Mouse (Mus musculus) ES-E14 (cell line): ENCODE measurements around the gene Ssr1.

ENCODE experiments used
- CHD2 ChIP-seq: IDR thresholded peaks from 2 replicates; pipeline ENCODE4 v1.6.1; 2014; ENCODE audit warnings: mild to moderate bottlenecking, low read depth, low read length, inconsistent platforms
- HCFC1 ChIP-seq: IDR thresholded peaks from 2 replicates; pipeline ENCODE4 v1.6.1; 2012; ENCODE audit warnings: low read length, inconsistent platforms, borderline replicate concordance; ENCODE audit not compliant: insufficient read depth
- MAFK ChIP-seq: IDR thresholded peaks from 2 replicates; pipeline ENCODE4 v1.6.1; 2014; ENCODE audit warnings: mild to moderate bottlenecking, low read depth, low read length, inconsistent platforms; ENCODE audit not compliant: insufficient read depth

DNA sequence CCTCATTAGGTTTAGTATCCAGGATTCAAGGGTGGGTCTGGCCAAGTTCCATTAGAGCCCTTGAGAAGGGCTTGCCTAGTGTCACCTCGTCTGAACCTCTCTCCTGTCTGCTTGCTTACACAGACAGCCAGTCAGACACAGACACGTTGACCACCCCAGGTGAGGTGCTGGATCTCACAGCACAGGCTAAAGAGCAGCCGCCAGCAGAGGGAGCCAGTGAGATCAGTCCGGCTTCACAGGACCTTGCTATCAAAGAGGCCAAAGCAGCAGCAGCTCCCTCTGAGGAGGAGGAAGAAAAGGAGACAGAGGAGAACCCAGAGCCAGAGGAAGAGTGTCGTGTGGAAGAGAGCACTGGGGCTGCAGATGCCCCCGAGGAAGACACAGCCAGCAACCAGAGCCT lies 47.3 kb downstream of the Ssr1 start:
- TF ChIP-seq MAFK (no peak), CHD2 (no peak), HCFC1 (no peak)
